Mouse (Mus musculus): ENCODE measurements around the gene Ifit1bl2. TPM values are rescaled to one million over a fixed set of nuclear protein-coding genes. Genes with fewer than 3 reads are reported as not detected.
A peak's percentile ranks its signal among the peaks of the same experiment; 100 is the strongest.
"Not testable (repeated sequence)": the region's sequence is repeated elsewhere in the genome, so short reads cannot be mapped to it uniquely, and the experiment has no call there.

Ifit1bl2 gene
- under 1 TPM; 0.19 to 0.37 TPM for total RNA-seq (2021)

- DNase-seq (ENCODE audit: extremely low spot score in 1 of 2, low spot score in 1 of 2), result no peak
These were observed at the start of gene Ifit1bl2, which contains the start of gene Ifit1 for GRCm38 (mm10) chr19:34640623-34641022. Ifit1bl2 (minus strand) TSS chr19:34640743. Ifit1 (plus strand) TSS chr19:34640871.

GRCm38 (mm10) chr19:34685530-34685929 is 45.0 kb upstream of the Ifit1bl2 start:
- DNase-seq (ENCODE audit: extremely low spot score in 1 of 2, low spot score in 1 of 2), result no peak

- DNase-seq (ENCODE audit: extremely low spot score in 1 of 2, low spot score in 1 of 2), result peak in 1 of 2 experiments; percentile 60
These were observed 44.3 kb upstream of the Ifit1bl2 start for GRCm38 (mm10) chr19:34684857-34685256.

- no peak for DNase-seq (ENCODE audit: extremely low spot score in 1 of 2, low spot score in 1 of 2)
These were observed 37.9 kb upstream of the Ifit1bl2 start for GRCm38 (mm10) chr19:34678428-34678827.

- no peak for DNase-seq (ENCODE audit: extremely low spot score in 1 of 2, low spot score in 1 of 2)
These were observed 32.9 kb upstream of the Ifit1bl2 start for GRCm38 (mm10) chr19:34673476-34673875.

- DNase-seq (ENCODE audit: extremely low spot score in 1 of 2, low spot score in 1 of 2), result peak; percentile 39 to 86
These were observed 25.6 kb upstream of the Ifit1bl2 start for GRCm38 (mm10) chr19:34666127-34666526.

GRCm38 (mm10) chr19:34662740-34663139 is 22.2 kb upstream of the Ifit1bl2 start:
- DNase-seq (ENCODE audit: extremely low spot score in 1 of 2, low spot score in 1 of 2), result no peak

- peak; percentile 17 to 34 for DNase-seq (ENCODE audit: extremely low spot score in 1 of 2, low spot score in 1 of 2)
These were observed 21.5 kb upstream of the Ifit1bl2 start for GRCm38 (mm10) chr19:34662067-34662507.

- DNase-seq (ENCODE audit: extremely low spot score in 1 of 2, low spot score in 1 of 2), result no peak
These were observed 16.2 kb upstream of the Ifit1bl2 start for GRCm38 (mm10) chr19:34656511-34657298.

- no peak for DNase-seq (ENCODE audit: extremely low spot score in 1 of 2, low spot score in 1 of 2)
These were observed 14.8 kb upstream of the Ifit1bl2 start for GRCm38 (mm10) chr19:34655227-34655805.

- DNase-seq (ENCODE audit: extremely low spot score in 1 of 2, low spot score in 1 of 2), result no peak
These were observed 10.5 kb upstream of the Ifit1bl2 start for GRCm38 (mm10) chr19:34650997-34651396.

GRCm38 (mm10) chr19:34650276-34650675 is 9.7 kb upstream of the Ifit1bl2 start:
- DNase-seq (ENCODE audit: extremely low spot score in 1 of 2, low spot score in 1 of 2), result no peak

- not testable (repeated sequence) for DNase-seq (ENCODE audit: extremely low spot score in 1 of 2, low spot score in 1 of 2)
These were observed 7.1 kb upstream of the Ifit1bl2 start for GRCm38 (mm10) chr19:34647630-34648029.

GRCm38 (mm10) chr19:34642616-34643015 is 2.1 kb upstream of the Ifit1bl2 start:
- no peak for DNase-seq (ENCODE audit: extremely low spot score in 1 of 2, low spot score in 1 of 2)

- DNase-seq (ENCODE audit: extremely low spot score in 1 of 2, low spot score in 1 of 2), result peak; percentile 35 to 68
These were observed 3.5 kb downstream of the Ifit1bl2 start for GRCm38 (mm10) chr19:34636933-34637557.

GRCm38 (mm10) chr19:34633484-34633883 is 7.1 kb downstream of the Ifit1bl2 start:
- no peak for DNase-seq (ENCODE audit: extremely low spot score in 1 of 2, low spot score in 1 of 2)

- DNase-seq (ENCODE audit: extremely low spot score in 1 of 2, low spot score in 1 of 2), result no peak
These were observed 9.1 kb downstream of the Ifit1bl2 start for GRCm38 (mm10) chr19:34631487-34631886.

GRCm38 (mm10) chr19:34627496-34627895 is 13.0 kb downstream of the Ifit1bl2 start:
- DNase-seq (ENCODE audit: extremely low spot score in 1 of 2, low spot score in 1 of 2), result no peak

- DNase-seq (ENCODE audit: extremely low spot score in 1 of 2, low spot score in 1 of 2), result no peak
These were observed 15.9 kb downstream of the Ifit1bl2 start for GRCm38 (mm10) chr19:34624663-34625062.

- no peak for DNase-seq (ENCODE audit: extremely low spot score in 1 of 2, low spot score in 1 of 2)
These were observed 16.8 kb downstream of the Ifit1bl2 start for GRCm38 (mm10) chr19:34623781-34624180.

- DNase-seq (ENCODE audit: extremely low spot score in 1 of 2, low spot score in 1 of 2), result no peak
These were observed 19.7 kb downstream of the Ifit1bl2 start for GRCm38 (mm10) chr19:34620871-34621270.
